In the genomic region with DNA sequence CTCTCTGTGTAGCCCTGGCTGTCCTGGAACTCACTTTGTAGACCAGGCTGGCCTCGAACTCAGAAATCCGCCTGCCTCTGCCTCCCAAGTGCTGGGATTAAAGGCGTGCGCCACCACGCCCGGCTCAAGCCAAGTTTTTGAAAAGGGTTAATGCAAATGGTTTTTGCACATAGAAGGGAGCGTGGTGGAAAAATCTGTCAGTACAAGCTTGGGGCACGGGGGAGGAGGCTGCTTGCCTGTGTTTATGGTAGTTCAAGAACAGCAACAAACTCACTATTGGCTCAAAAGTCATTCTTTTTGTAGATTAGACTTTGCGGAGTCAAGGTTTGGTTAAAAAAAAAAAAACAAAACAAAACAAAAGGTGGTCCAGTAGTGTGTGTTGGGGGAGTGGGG, we compare ENCODE assay signal across 7 mouse cellular contexts. TPM values are rescaled to one million over a fixed set of nuclear protein-coding genes. Genes with fewer than 3 reads are reported as not detected.
DNase-seq lines count a peak whose midpoint lies in the region; ATAC-seq and TF ChIP-seq lines count a peak whose summit lies in the region.
"Not testable (repeated sequence)": the region's sequence is repeated elsewhere in the genome, so short reads cannot be mapped to it uniquely, and the experiment has no call there.

No protein-coding gene starts in this region.

- not testable (repeated sequence) for DNase-seq in forebrain, embryonic 14.5 days (ENCODE audit: low spot score); hindbrain, embryonic 10.5 days (ENCODE audit: low spot score); kidney, adult 2 months

- peak; percentile 22 for ATAC-seq in activated CD4-positive, CD25-positive, alpha-beta regulatory T cell, adult 4 months
- not testable (repeated sequence) for ATAC-seq in forebrain, embryonic 14.5 days; liver, embryonic 12.5 days; neural tube, embryonic 14.5 days (ENCODE audit: low read depth)

- H3K9ac ChIP-seq in forebrain, embryonic 14.5 days (ENCODE audit: low read length); liver, embryonic 12.5 days; neural tube, embryonic 14.5 days (replicated peaks; ENCODE audit: low read depth, low read length): not testable (repeated sequence)

- H3K36me3 ChIP-seq in forebrain, embryonic 14.5 days (ENCODE audit: control insufficient read depth, insufficient read depth, low read length); hindbrain, embryonic 10.5 days; kidney, adult 2 months (ENCODE audit: control insufficient read depth, insufficient read depth, low read length); liver, embryonic 12.5 days; megakaryocyte, embryonic 14.5 days (replicated peaks; ENCODE audit: low read length); neural tube, embryonic 14.5 days (ENCODE audit: control insufficient read depth, insufficient read depth, low read length): not testable (repeated sequence)

- WGBS in forebrain, embryonic 14.5 days, result 46% methylated on average over 9 of the region's 9 CpGs
- 49% methylated on average over 9 of the region's 9 CpGs for WGBS in hindbrain, embryonic 10.5 days
- WGBS in kidney, adult 2 months, result 72% methylated on average over 9 of the region's 9 CpGs
- 33% methylated on average over 9 of the region's 9 CpGs for WGBS in liver, embryonic 12.5 days (ENCODE audit: insufficient replicate concordance)
- WGBS in neural tube, embryonic 14.5 days, result 53% methylated on average over 9 of the region's 9 CpGs

- not testable (repeated sequence) for H3K9me3 ChIP-seq in forebrain, embryonic 14.5 days (replicated peaks; ENCODE audit: control insufficient read depth, low read length); hindbrain, embryonic 10.5 days; liver, embryonic 12.5 days (replicated peaks); megakaryocyte, embryonic 14.5 days; neural tube, embryonic 14.5 days (ENCODE audit: control insufficient read depth, low read length)

- H3K4me2 ChIP-seq in forebrain, embryonic 14.5 days (ENCODE audit: low read length), result peak overlapping the region; percentile 55
- peak overlapping the region; percentile 83 for H3K4me2 ChIP-seq in liver, embryonic 12.5 days
- H3K4me2 ChIP-seq in neural tube, embryonic 14.5 days (ENCODE audit: low read depth, low read length), result peak overlapping the region; percentile 48; the same call in 1 of the 2 replicates

- H3K4me3 ChIP-seq in forebrain, embryonic 14.5 days (ENCODE audit: low read depth, low read length), result peak overlapping the region; percentile 25; the same call in 1 of the 2 replicates
- H3K4me3 ChIP-seq in hindbrain, embryonic 10.5 days, result peak overlapping the region; percentile 52
- H3K4me3 ChIP-seq in kidney, adult 2 months (ENCODE audit: insufficient read depth, low read depth, low read length), result peak overlapping the region; percentile 85
- peak overlapping the region; percentile 54 for H3K4me3 ChIP-seq in liver, embryonic 12.5 days
- H3K4me3 ChIP-seq in megakaryocyte, embryonic 14.5 days (replicated peaks), result peak overlapping the region; percentile 92
- peak overlapping the region; percentile 15; the same call in 1 of the 2 replicates for H3K4me3 ChIP-seq in neural tube, embryonic 14.5 days (ENCODE audit: low read depth, low read length)

- TF ChIP-seq CTCF in kidney, adult 2 months (conservative IDR thresholded peaks at IDR 0.05; ENCODE audit: insufficient read depth, insufficient read length, low read depth, low read length), result not testable (repeated sequence)

- not testable (repeated sequence) for TF ChIP-seq POLR2A in kidney, adult 2 months (IDR thresholded peaks at IDR 0.05; ENCODE audit: low read depth, low read length)

- H3K27ac ChIP-seq in forebrain, embryonic 14.5 days (ENCODE audit: low read depth, low read length); liver, embryonic 12.5 days; neural tube, embryonic 14.5 days (ENCODE audit: low read depth, low read length): not testable (repeated sequence)
- peak overlapping the region; percentile 64; the same call in 1 of the 2 replicates for H3K27ac ChIP-seq in hindbrain, embryonic 10.5 days
- peak overlapping the region; percentile 53 for H3K27ac ChIP-seq in kidney, adult 2 months (ENCODE audit: insufficient read depth, low read depth, low read length)

- H3K4me1 ChIP-seq in forebrain, embryonic 14.5 days (ENCODE audit: control insufficient read depth, insufficient read depth, low read length); liver, embryonic 12.5 days; neural tube, embryonic 14.5 days (ENCODE audit: control insufficient read depth, insufficient read depth, low read length): not testable (repeated sequence)
- peaks cover 23% of the 10 kb centered on the region for H3K4me1 ChIP-seq in hindbrain, embryonic 10.5 days (replicated peaks)
- H3K4me1 ChIP-seq in kidney, adult 2 months (ENCODE audit: control insufficient read depth, insufficient read depth, low read length), result peaks cover 10% of the 10 kb centered on the region; the same call in 1 of the 2 replicates
- peaks cover 17% of the 10 kb centered on the region for H3K4me1 ChIP-seq in megakaryocyte, embryonic 14.5 days

- H3K27me3 ChIP-seq in forebrain, embryonic 14.5 days (replicated peaks; ENCODE audit: control insufficient read depth, insufficient read depth, low read length); kidney, adult 2 months (replicated peaks; ENCODE audit: control insufficient read depth, insufficient read depth, low read length); neural tube, embryonic 14.5 days (ENCODE audit: control insufficient read depth, insufficient read depth, low read length): not testable (repeated sequence)
- H3K27me3 ChIP-seq in hindbrain, embryonic 10.5 days (ENCODE audit: insufficient read depth, poor library complexity, severe bottlenecking), result peaks cover 38% of the 10 kb centered on the region
- H3K27me3 ChIP-seq in liver, embryonic 12.5 days (replicated peaks), result peaks cover 10% of the 10 kb centered on the region
- peaks cover 19% of the 10 kb centered on the region for H3K27me3 ChIP-seq in megakaryocyte, embryonic 14.5 days (replicated peaks)

RNA-seq across cellular contexts. Expression of a gene that starts 1.8 kb away (rescaled TPM):
- 10 to 100 TPM; 85.3 to 95.2 TPM for polyA plus RNA-seq in activated CD4-positive, CD25-positive, alpha-beta regulatory T cell, adult 4 months (2017; shearing (Covaris generic))
- 0.10 and 0.11 TPM in 2 replicates for polyA plus RNA-seq in forebrain, embryonic 14.5 days (2014; fragmentation: Nextera tagmentation; extraction: Ambion mirVana)
- polyA plus RNA-seq in hindbrain, embryonic 10.5 days (2016; fragmentation: Nextera tagmentation; extraction: Ambion mirVana), result 0.80 and 1.2 TPM in 2 replicates
- polyA plus RNA-seq in kidney, adult 2 months (2012; rRNA removed), result 7.9 and 11.3 TPM in 2 replicates
- polyA plus RNA-seq in liver, embryonic 12.5 days (2016; fragmentation: Nextera tagmentation; extraction: Ambion mirVana), result 0.12 and 0.24 TPM in 2 replicates
- polyA plus RNA-seq in megakaryocyte, embryonic 14.5 days (2012; ENCODE audit: insufficient read depth, low replicate concordance), result 0.86 TPM in 1 of 2 replicates, not detected in the other
- not detected in 2 replicates for polyA plus RNA-seq in neural tube, embryonic 14.5 days (2014; fragmentation: Nextera tagmentation; extraction: Ambion mirVana)

RNA-seq across cellular contexts. Expression of a gene that starts 11.4 kb away (rescaled TPM):
- 1 to 10 TPM; 3.6 to 4.4 TPM for polyA plus RNA-seq in activated CD4-positive, CD25-positive, alpha-beta regulatory T cell, adult 4 months (2017; shearing (Covaris generic))
- not detected in 2 replicates for polyA plus RNA-seq in forebrain, embryonic 14.5 days (2014; fragmentation: Nextera tagmentation; extraction: Ambion mirVana)
- polyA plus RNA-seq in hindbrain, embryonic 10.5 days (2016; fragmentation: Nextera tagmentation; extraction: Ambion mirVana), result not detected in 2 replicates
- 0.16 and 1.1 TPM in 2 replicates for polyA plus RNA-seq in kidney, adult 2 months (2012; rRNA removed)
- not detected in 2 replicates for polyA plus RNA-seq in liver, embryonic 12.5 days (2016; fragmentation: Nextera tagmentation; extraction: Ambion mirVana)
- polyA plus RNA-seq in megakaryocyte, embryonic 14.5 days (2012; ENCODE audit: insufficient read depth, low replicate concordance), result not detected in 2 replicates
- polyA plus RNA-seq in neural tube, embryonic 14.5 days (2014; fragmentation: Nextera tagmentation; extraction: Ambion mirVana), result not detected in 2 replicates

Comparison
In these comparisons a context has a peak if more than half of its experiments do, and no peak if none do; other contexts are left out.
1. H3K4me3 ChIP-seq: peak in every context shown above with its lines; median percentile 92 in megakaryocyte, embryonic 14.5 days; 85 in kidney, adult 2 months; 54 in liver, embryonic 12.5 days; 52 in hindbrain, embryonic 10.5 days; 25 in forebrain, embryonic 14.5 days; 15 in neural tube, embryonic 14.5 days.